In the genomic region with DNA sequence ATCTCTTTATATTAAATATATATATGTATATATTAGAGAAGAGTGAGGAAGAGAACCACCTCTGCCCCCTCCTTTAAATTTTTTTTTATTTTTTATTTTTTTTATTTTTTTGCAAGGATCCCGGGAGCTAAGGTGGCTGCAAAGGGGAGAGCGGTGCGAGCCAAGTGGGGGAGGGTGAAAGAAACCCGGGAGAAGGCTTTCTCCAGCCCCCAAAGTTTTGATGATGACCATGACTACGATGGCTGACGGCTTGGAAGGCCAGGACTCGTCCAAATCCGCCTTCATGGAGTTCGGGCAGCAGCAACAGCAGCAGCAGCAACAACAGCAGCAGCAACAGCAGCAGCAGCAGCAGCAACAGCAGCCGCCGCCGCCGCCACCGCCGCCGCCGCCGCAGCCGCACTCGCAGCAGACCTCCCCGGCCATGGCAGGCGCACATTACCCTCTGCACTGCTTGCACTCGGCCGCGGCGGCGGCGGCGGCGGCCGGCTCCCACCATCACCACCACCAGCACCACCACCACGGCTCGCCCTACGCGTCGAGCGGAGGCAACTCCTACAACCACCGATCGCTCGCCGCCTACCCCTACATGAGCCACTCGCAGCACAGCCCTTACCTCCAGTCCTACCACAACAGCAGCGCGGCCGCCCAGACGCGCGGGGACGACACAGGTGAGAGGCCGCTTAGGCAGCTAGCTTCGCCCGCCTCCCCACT, we compare ENCODE assay signal across 8 mouse cellular contexts. TPM values are rescaled to one million over a fixed set of nuclear protein-coding genes. Genes with fewer than 3 reads are reported as not detected.
DNase-seq lines count a peak whose midpoint lies in the region; ATAC-seq and TF ChIP-seq lines count a peak whose summit lies in the region.

A gene (plus strand): TSS at position 175 of the 711 bp plus-strand sequence.

- H3K4me1 ChIP-seq in kidney, embryonic 15.5 days = peaks cover 34% of the 10 kb centered on the region
- peaks cover 2% of the 10 kb centered on the region; the same call in 1 of the 2 replicates for H3K4me1 ChIP-seq in bone marrow macrophage, adult 2 months (ENCODE audit: control insufficient read depth, insufficient read depth, low read length)
- peaks cover 24% of the 10 kb centered on the region for H3K4me1 ChIP-seq in forebrain, embryonic 16.5 days (replicated peaks; ENCODE audit: control insufficient read depth, insufficient read depth, low read length)
- H3K4me1 ChIP-seq in limb, embryonic 12.5 days (replicated peaks) = peaks cover 28% of the 10 kb centered on the region

- H3K36me3 ChIP-seq in kidney, embryonic 15.5 days = no peaks in the 10 kb centered on the region
- H3K36me3 ChIP-seq in forebrain, embryonic 16.5 days (ENCODE audit: control insufficient read depth, insufficient read depth) = no peaks in the 10 kb centered on the region
- no peaks in the 10 kb centered on the region for H3K36me3 ChIP-seq in limb, embryonic 12.5 days

- no peak for TF ChIP-seq POLR2A in bone marrow macrophage, adult 2 months (IDR thresholded peaks at IDR 0.05; ENCODE audit: borderline replicate concordance, low read depth, low read length)

- peak; percentile 86 for ATAC-seq in kidney, embryonic 15.5 days (replicated peaks; ENCODE audit: low FRiP score)
- peak; percentile 31 for ATAC-seq in forebrain, embryonic 16.5 days
- ATAC-seq in limb, embryonic 12.5 days (ENCODE audit: insufficient number of reproducible peaks, insufficient read depth, low FRiP score, low TSS enrichment, low read depth) = peak; percentile 68

- WGBS in kidney, embryonic 15.5 days = 1% methylated on average over 42 of the region's 52 CpGs
- under 1% methylated on average over 51 of the region's 52 CpGs for WGBS in forebrain, embryonic 16.5 days
- WGBS in limb, embryonic 12.5 days = under 1% methylated on average over 46 of the region's 52 CpGs

- H3K4me2 ChIP-seq in kidney, embryonic 15.5 days = peak within 1 kb of the TSS; percentile 77
- H3K4me2 ChIP-seq in forebrain, embryonic 16.5 days (ENCODE audit: low read length) = peak within 1 kb of the TSS; percentile 52
- H3K4me2 ChIP-seq in limb, embryonic 12.5 days = peak within 1 kb of the TSS; percentile 88

- peak within 1 kb of the TSS; percentile 42 for H3K4me3 ChIP-seq in kidney, embryonic 15.5 days (replicated peaks)
- peak within 1 kb of the TSS; percentile 51 for H3K4me3 ChIP-seq in bone marrow macrophage, adult 2 months (ENCODE audit: insufficient read depth, low read length)
- H3K4me3 ChIP-seq in forebrain, embryonic 16.5 days (replicated peaks; ENCODE audit: low read length) = peak within 1 kb of the TSS; percentile 52
- peak within 1 kb of the TSS; percentile 55 for H3K4me3 ChIP-seq in limb, embryonic 12.5 days (replicated peaks)

- H3K27me3 ChIP-seq in kidney, embryonic 15.5 days = peaks cover 97% of the 10 kb centered on the region
- H3K27me3 ChIP-seq in forebrain, embryonic 16.5 days (replicated peaks; ENCODE audit: control insufficient read depth, insufficient read depth, low read length) = peaks cover 26% of the 10 kb centered on the region
- peaks cover 91% of the 10 kb centered on the region for H3K27me3 ChIP-seq in limb, embryonic 12.5 days

- TF ChIP-seq CTCF in bone marrow macrophage, adult 2 months (IDR thresholded peaks at IDR 0.05; ENCODE audit: low read depth, low read length) = no peak

- no peaks in the 10 kb centered on the region for H3K9me3 ChIP-seq in kidney, embryonic 15.5 days (replicated peaks)
- no peaks in the 10 kb centered on the region for H3K9me3 ChIP-seq in forebrain, embryonic 16.5 days (ENCODE audit: control insufficient read depth, low read length)
- no peaks in the 10 kb centered on the region for H3K9me3 ChIP-seq in limb, embryonic 12.5 days

- H3K27ac ChIP-seq in kidney, embryonic 15.5 days = no peak within 1 kb of the TSS
- no peak within 1 kb of the TSS for H3K27ac ChIP-seq in bone marrow macrophage, adult 2 months (ENCODE audit: insufficient read depth, low read depth, low read length)
- peak within 1 kb of the TSS; percentile 94 for H3K27ac ChIP-seq in forebrain, embryonic 16.5 days (ENCODE audit: low read length)
- H3K27ac ChIP-seq in limb, embryonic 12.5 days = 0 out of 2 replicates have a peak within 1 kb of the TSS, but pooled peaks have one; percentile 47

- DNase-seq in kidney, adult 8-10 months = no peak
- DNase-seq in retina, postnatal 1 day = peak; percentile 68
- no peak for DNase-seq in cerebellum, adult 8-10 months
- DNase-seq in natural killer cell, adult 2 months (ENCODE audit: low spot score in 2 of 2) = no peak

- no peak within 1 kb of the TSS for H3K9ac ChIP-seq in kidney, embryonic 15.5 days
- peak within 1 kb of the TSS; percentile 74 for H3K9ac ChIP-seq in forebrain, embryonic 16.5 days (replicated peaks; ENCODE audit: low read depth, low read length)
- H3K9ac ChIP-seq in limb, embryonic 12.5 days (replicated peaks) = peak within 1 kb of the TSS; percentile 69

RNA-seq across cellular contexts. Expression of the gene that starts here (rescaled TPM):
- 0.24 TPM in 1 of 2 replicates, not detected in the other for polyA plus RNA-seq in kidney, embryonic 15.5 days (2015; fragmentation: Nextera tagmentation; extraction: Ambion mirVana)
- 1.2 TPM in 1 of 2 replicates, not detected in the other for polyA plus RNA-seq in bone marrow macrophage, adult 2 months (2012; ENCODE audit: insufficient read depth, insufficient read length, missing spikeins)
- polyA plus RNA-seq in forebrain, embryonic 16.5 days (2015; fragmentation: Nextera tagmentation; extraction: Ambion mirVana) = 7.2 and 12.6 TPM in 2 replicates
- polyA plus RNA-seq in limb, embryonic 12.5 days (2016; fragmentation: Nextera tagmentation; extraction: Ambion mirVana) = 2.2 and 2.5 TPM in 2 replicates

Comparison
In these comparisons a context has a peak if more than half of its experiments do, and no peak if none do; other contexts are left out.
1. Peak in ATAC-seq, H3K4me3 ChIP-seq and H3K4me2 ChIP-seq in kidney, embryonic 15.5 days; RNA of the gene not detected or under 1 TPM.
2. ATAC-seq: peak in every context shown above with its lines; median percentile 86 in kidney, embryonic 15.5 days; 68 in limb, embryonic 12.5 days; 31 in forebrain, embryonic 16.5 days.
3. H3K27ac ChIP-seq: peak in forebrain, embryonic 16.5 days (single experiment) and limb, embryonic 12.5 days (single experiment); none in kidney, embryonic 15.5 days (single experiment) and bone marrow macrophage, adult 2 months (single experiment).
4. Peak in every context shown above with its lines, with median percentiles within 50 percentile points of each other: H3K4me2 ChIP-seq and H3K4me3 ChIP-seq.